Mouse (Mus musculus) megakaryocyte, embryonic 14.5 days (primary cell): ENCODE results near the gene Sacm1l.

Experiments used
- FLI1 ChIP-seq: IDR thresholded peaks from 2 replicates; pipeline ENCODE4 v1.6.1; 2012; ENCODE audit warnings: low read length, inconsistent platforms, mixed read lengths
- GATA1 ChIP-seq: IDR thresholded peaks from 3 replicates; pipeline ENCODE4 v1.6.1; 2012; ENCODE audit warnings: mixed read lengths, low read length, inconsistent platforms, borderline replicate concordance

DNA sequence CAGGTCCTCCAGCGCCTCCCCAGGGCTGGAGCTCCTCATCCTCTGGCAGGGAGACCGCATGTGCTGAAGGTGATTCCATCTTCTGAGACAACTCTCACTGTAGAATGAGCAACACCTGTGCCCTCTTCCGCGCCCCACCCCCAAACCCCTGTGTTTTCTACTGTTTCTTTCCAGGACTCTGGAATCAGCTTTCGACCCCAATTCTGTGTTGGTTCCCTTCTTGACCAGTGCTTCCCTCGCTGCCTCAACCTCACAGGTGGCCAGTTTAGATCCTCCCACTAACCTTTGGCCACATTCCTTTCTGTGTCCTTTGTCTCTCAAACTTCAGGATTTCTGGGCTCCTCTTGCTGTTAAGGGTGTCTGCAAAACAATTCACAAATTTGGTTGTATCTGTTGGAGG is 102.7 kb downstream of the Sacm1l start, which contains the start of gene Slc6a20b:
- TF ChIP-seq GATA1: no peak
- TF ChIP-seq FLI1: no peak
